Mouse (Mus musculus) CH12.LX (cell line): ENCODE results near the gene Pou3f1. TPM values are rescaled to one million over a fixed set of nuclear protein-coding genes. Genes with fewer than 3 reads are reported as not detected.

Experiments used
- DNase-seq: peaks from one replicate; pipeline ENCODE4 v3.0.0-alpha.2; 2013; ENCODE audit errors: extremely low read depth
- H3K27ac ChIP-seq: 2 replicates; pipeline ENCODE4 v1.5.1; 2012; ENCODE audit warnings: low read depth, mild to moderate bottlenecking, control low read depth, moderate library complexity; ENCODE audit not compliant: insufficient read depth
- H3K27me3 ChIP-seq: replicated peaks from 2 replicates; pipeline ENCODE3; 2012; ENCODE audit warnings: inconsistent platforms
- H3K36me3 ChIP-seq, 2 experiments: replicated peaks in 1 of 2; 2 replicates each; pipeline versions ENCODE3 to v1.6.1; 2012; ENCODE audit warnings: inconsistent platforms in 1 of 2, low read length in 1 of 2, mild to moderate bottlenecking in 1 of 2, mixed read lengths in 1 of 2, moderate library complexity in 1 of 2; ENCODE audit not compliant: control insufficient read depth in 1 of 2, insufficient read depth in 1 of 2
- H3K4me1 ChIP-seq, 2 experiments: 2 replicates each; pipeline ENCODE4 v1.6.1; 2012; ENCODE audit warnings: inconsistent platforms in 1 of 2, moderate library complexity in 1 of 2; ENCODE audit not compliant: insufficient read depth in 2 of 2, control insufficient read depth in 1 of 2
- H3K4me2 ChIP-seq: 2 replicates; pipeline ENCODE4 v1.6.1; 2012; ENCODE audit warnings: low read depth, mild to moderate bottlenecking, control low read depth; ENCODE audit not compliant: poor library complexity, insufficient read depth, severe bottlenecking
- H3K4me3 ChIP-seq, 3 experiments: fragments of 150-350 bp in 1 of 3; sonication (generic) in 1 of 3; replicated peaks in 1 of 3; 2 replicates each; pipeline versions ENCODE3 to v1.5.1; 2011 to 2012; ENCODE audit warnings: low read depth in 2 of 3, low read length in 2 of 3, mild to moderate bottlenecking in 2 of 3, moderate library complexity in 2 of 3, control low read depth in 1 of 3, improper control_type of control experiment in 1 of 3, inconsistent platforms in 1 of 3, mixed read lengths in 1 of 3; ENCODE audit not compliant: poor library complexity in 1 of 3
- H3K79me2 ChIP-seq: replicated peaks from 2 replicates; pipeline ENCODE4 v1.6.1; 2012; ENCODE audit warnings: mild to moderate bottlenecking, moderate library complexity; ENCODE audit not compliant: control insufficient read depth, poor library complexity, insufficient read depth, severe bottlenecking; ENCODE audit errors: extremely low read depth
- H3K9ac ChIP-seq: 2 replicates; pipeline ENCODE4 v1.6.1; 2012; ENCODE audit warnings: low read depth, mild to moderate bottlenecking, control low read depth, moderate library complexity; ENCODE audit not compliant: insufficient read depth
- H3K9me3 ChIP-seq: replicated peaks from 2 replicates; pipeline ENCODE3; 2012; ENCODE audit warnings: low read length, inconsistent platforms, mixed read lengths
- CHD1 ChIP-seq: IDR thresholded peaks from 2 replicates; pipeline ENCODE4 v1.6.1; 2012; ENCODE audit warnings: low read depth, low read length, improper control_type of control experiment, inconsistent platforms
- CHD2 ChIP-seq: IDR thresholded peaks from 2 replicates; pipeline ENCODE4 v1.6.1; 2011; ENCODE audit warnings: low read length, improper control_type of control experiment
- E2F4 ChIP-seq: IDR thresholded peaks from 2 replicates; pipeline ENCODE4 v1.6.1; 2011; ENCODE audit warnings: low read depth, low read length, improper control_type of control experiment; ENCODE audit not compliant: insufficient replicate concordance
- IRF4 ChIP-seq: IDR thresholded peaks from 2 replicates; pipeline ENCODE4 v1.6.1; 2014; ENCODE audit warnings: low read depth, mild to moderate bottlenecking, inconsistent platforms, low read length, improper control_type of control experiment
- JUND ChIP-seq: conservative IDR thresholded peaks from 2 replicates; pipeline ENCODE4 v1.6.1; 2011; ENCODE audit warnings: low read depth, low read length, improper control_type of control experiment
- KAT2A ChIP-seq: IDR thresholded peaks from 2 replicates; pipeline ENCODE4 v1.6.1; 2012; ENCODE audit warnings: low read length, improper control_type of control experiment, inconsistent platforms; ENCODE audit not compliant: insufficient replicate concordance
- MAZ ChIP-seq: IDR thresholded peaks from 2 replicates; pipeline ENCODE4 v1.6.1; 2012; ENCODE audit warnings: low read depth, mild to moderate bottlenecking, inconsistent platforms, low read length, improper control_type of control experiment, moderate library complexity
- MYC ChIP-seq: IDR thresholded peaks from 2 replicates; pipeline ENCODE4 v1.6.1; 2011; ENCODE audit warnings: low read depth, mild to moderate bottlenecking, improper control_type of control experiment, low read length
- POLR2A ChIP-seq: IDR thresholded peaks from 2 replicates; pipeline ENCODE4 v1.6.1; 2011; ENCODE audit warnings: low read depth, mild to moderate bottlenecking, improper control_type of control experiment, low read length
- POLR2AphosphoS2 ChIP-seq: IDR thresholded peaks from 2 replicates; pipeline ENCODE4 v1.6.1; 2011; ENCODE audit warnings: low read depth, low read length, improper control_type of control experiment
- RAD21 ChIP-seq: IDR thresholded peaks from 2 replicates; pipeline ENCODE4 v1.6.1; 2011; ENCODE audit warnings: low read depth, mild to moderate bottlenecking, low read length, improper control_type of control experiment, moderate library complexity
- RCOR1 ChIP-seq: conservative IDR thresholded peaks from 2 replicates; pipeline ENCODE4 v1.6.1; 2012; ENCODE audit warnings: low read depth, mild to moderate bottlenecking, inconsistent platforms, low read length, improper control_type of control experiment
- SMC3 ChIP-seq: IDR thresholded peaks from 2 replicates; pipeline ENCODE4 v1.6.1; 2011; ENCODE audit warnings: low read depth, low read length, improper control_type of control experiment
- TBP ChIP-seq: conservative IDR thresholded peaks from 2 replicates; pipeline ENCODE4 v1.6.1; 2011; ENCODE audit warnings: low read depth, low read length, improper control_type of control experiment
- TCF12 ChIP-seq: IDR thresholded peaks from 2 replicates; pipeline ENCODE4 v1.6.1; 2014; ENCODE audit warnings: low read depth, mild to moderate bottlenecking, inconsistent platforms, low read length, improper control_type of control experiment
- USF2 ChIP-seq: conservative IDR thresholded peaks from 2 replicates; pipeline ENCODE4 v1.6.1; 2011; ENCODE audit warnings: low read depth, low read length, improper control_type of control experiment
- ZC3H11A ChIP-seq: IDR thresholded peaks from 2 replicates; pipeline ENCODE4 v1.6.1; 2012; ENCODE audit warnings: low read depth, mild to moderate bottlenecking, inconsistent platforms, low read length, improper control_type of control experiment
- ZKSCAN1 ChIP-seq: IDR thresholded peaks from 2 replicates; pipeline ENCODE4 v1.6.1; 2012; ENCODE audit warnings: low read depth, inconsistent platforms, low read length, improper control_type of control experiment, borderline replicate concordance
- dilution Hi-C: fragments of 300-500 bp; cut with MboI; formaldehyde crosslinking; loops from 2 replicates; pipeline ENCODE4 v1.14.3; 2020; ENCODE audit warnings: low sequenced_read_pairs; ENCODE audit not compliant: extremely low pct_unique_long_range_greater_than_20kb, extremely low pct_ligation_motif_present
- in situ Hi-C: fragments of 300-500 bp; cut with MboI; formaldehyde crosslinking; loops from 3 replicates; pipeline ENCODE4 v1.14.3; 2019; ENCODE audit warnings: low sequenced_read_pairs, low pct_ligation_motif_present, low pct_unique_long_range_greater_than_20kb, mixed read lengths
- polyA plus RNA-seq: library from polyadenylated mRNA; unstranded; fragments of >175 nt; gene quantifications from 2 replicates; pipeline ENCODE4 v1.2.1, GENCODE M21; 2012; ENCODE audit warnings: low read depth; ENCODE audit not compliant: insufficient read length
- total RNA-seq, 2 experiments: library from RNA; depleted of rRNA; stranded (reverse); fragments of 300-350 nt in 1 of 2; fragments of >200 nt in 1 of 2; gene quantifications; 2 replicates each; pipeline ENCODE4 v1.2.3; 2012 to 2014

The Pou3f1 gene
- total RNA-seq (2012; rRNA removed) (not detected in 2 replicates), total RNA-seq (2014; rRNA removed) (not detected in 2 replicates), polyA plus RNA-seq (not detected in 2 replicates)

DNA sequence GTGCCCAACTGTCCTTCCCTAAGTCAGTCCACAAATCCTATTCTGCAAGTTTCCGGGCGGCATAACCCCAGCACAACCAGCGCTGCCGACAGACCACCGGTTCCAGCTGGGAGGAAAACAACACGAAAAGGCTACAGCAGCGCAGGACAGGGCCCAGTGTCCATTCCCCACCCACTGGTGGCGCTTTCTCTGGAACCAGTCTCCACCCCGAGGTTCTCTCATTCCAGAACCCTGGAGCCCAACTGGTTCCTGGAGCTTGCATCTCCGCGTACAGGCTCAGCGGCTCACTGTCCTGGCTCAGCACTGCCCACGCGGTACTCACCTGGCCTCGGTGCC is at the start of gene Pou3f1:
Gene Pou3f1 (plus strand): TSS at position 290 of the 336 bp plus-strand sequence.
- H3K9ac ChIP-seq: no peak within 1 kb of the TSS

DNA sequence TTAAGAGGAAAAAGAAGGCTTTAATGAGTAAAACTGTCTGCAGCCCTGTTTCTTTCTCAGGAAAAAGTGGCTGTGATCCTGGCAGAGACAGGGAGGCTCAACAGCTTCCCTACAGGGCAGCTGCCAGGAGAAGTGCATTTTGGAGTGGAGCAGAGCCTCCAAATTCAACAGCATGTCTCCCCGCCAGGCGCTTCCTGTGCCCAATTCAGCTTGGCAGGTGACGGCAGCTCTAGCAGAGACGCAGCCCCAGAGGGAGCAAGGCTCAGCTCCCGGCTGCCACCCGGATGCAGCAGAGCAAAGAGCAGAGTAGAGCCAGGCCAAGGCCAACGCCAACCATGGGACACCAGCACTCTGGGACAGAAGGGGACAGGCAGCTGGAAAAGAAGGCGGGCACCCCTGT is 49.4 kb upstream of the Pou3f1 start:
- no peak overlapping the region for H3K4me2 ChIP-seq
- H3K4me3 ChIP-seq: no peak overlapping the region
- no peaks in the 10 kb centered on the region for H3K79me2 ChIP-seq
- H3K9me3 ChIP-seq: no peaks in the 10 kb centered on the region
- dilution Hi-C loops (no loop called here), in situ Hi-C loops (no loop called here)
- H3K27me3 ChIP-seq: peaks cover 97% of the 10 kb centered on the region
- H3K27ac ChIP-seq: no peak overlapping the region
- TF ChIP-seq POLR2AphosphoS2: no peak
- no peak for TF ChIP-seq POLR2A
- TF ChIP-seq RCOR1: no peak
- no peak for TF ChIP-seq CHD2
- TF ChIP-seq KAT2A: no peak
- no peak overlapping the region for H3K9ac ChIP-seq
- no peaks in the 10 kb centered on the region for H3K36me3 ChIP-seq
- no peak for DNase-seq
- H3K4me1 ChIP-seq: no peaks in the 10 kb centered on the region

More for the DNA sequence above, at the start of gene Pou3f1:
- H3K4me2 ChIP-seq: no peak within 1 kb of the TSS
- no peak for DNase-seq
- H3K79me2 ChIP-seq: no peaks in the 10 kb centered on the region
- dilution Hi-C loops: no loop called here
- in situ Hi-C loops: no loop called here
- H3K4me1 ChIP-seq: peaks cover 0 to 15% of the 10 kb centered on the region in 2 experiments; a peak in 2 of 4 replicates
- no peak within 1 kb of the TSS for H3K27ac ChIP-seq
- TF ChIP-seq RCOR1: no peak
- H3K36me3 ChIP-seq: no peaks in the 10 kb centered on the region
- H3K9me3 ChIP-seq: peaks cover 36% of the 10 kb centered on the region
- no peak within 1 kb of the TSS for H3K4me3 ChIP-seq
- H3K27me3 ChIP-seq: peaks cover 20% of the 10 kb centered on the region

DNA sequence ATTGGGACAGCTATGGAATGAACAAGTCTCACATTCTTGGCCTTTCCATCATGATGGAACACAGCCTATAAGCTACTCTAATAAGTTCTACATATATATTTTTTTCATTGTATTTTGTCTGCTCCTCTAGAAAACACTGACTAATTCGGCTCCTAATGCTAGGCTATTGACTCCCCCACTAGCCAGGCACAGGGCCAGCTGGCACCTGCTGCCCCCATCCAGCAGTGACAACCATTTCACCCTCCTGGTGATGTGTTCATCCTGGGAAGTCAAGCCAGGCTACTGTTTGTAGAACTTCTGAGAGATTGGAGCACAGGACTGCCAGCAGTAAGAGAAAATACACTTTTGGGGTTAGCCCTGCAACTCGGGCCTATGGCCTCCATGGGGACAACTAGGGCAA is 46.5 kb upstream of the Pou3f1 start:
- Histone ChIP-seq H3K27ac (no peak overlapping the region), H3K9me3 (no peaks in the 10 kb centered on the region), H3K4me2 (no peak overlapping the region), H3K36me3 (no peaks in the 10 kb centered on the region), H3K4me1 (no peaks in the 10 kb centered on the region), H3K27me3 (peaks cover 92% of the 10 kb centered on the region), H3K4me3 (no peak overlapping the region), H3K79me2 (no peaks in the 10 kb centered on the region), H3K9ac (no peak overlapping the region)
- dilution Hi-C loops: no loop called here
- no peak for DNase-seq
- in situ Hi-C loops: no loop called here
- TF ChIP-seq CHD1: no peak
- no peak for TF ChIP-seq SMC3
- TF ChIP-seq ZKSCAN1: no peak
- TF ChIP-seq MYC: no peak
- no peak for TF ChIP-seq JUND
- TF ChIP-seq TBP: no peak
- no peak for TF ChIP-seq RAD21
- no peak for TF ChIP-seq E2F4
- TF ChIP-seq POLR2AphosphoS2: no peak
- no peak for TF ChIP-seq ZC3H11A
- TF ChIP-seq USF2: no peak
- TF ChIP-seq POLR2A: no peak
- TF ChIP-seq MAZ: no peak
- no peak for TF ChIP-seq IRF4
- no peak for TF ChIP-seq TCF12
